Mouse (Mus musculus) lung, postnatal 0 days (tissue): ENCODE measurements around the gene Pdlim7. TPM values are rescaled to one million over a fixed set of nuclear protein-coding genes. Genes with fewer than 3 reads are reported as not detected.

Source experiments
- ATAC-seq: fragments of 200-750 bp; cut with Nextera tagmentation; 2 replicates; pipeline ENCODE4 v1.8.0; 2017; ENCODE audit warnings: moderate library complexity
- DNase-seq: peaks from one replicate; pipeline ENCODE4 v3.0.0-alpha.2; 2016; ENCODE audit warnings: low spot score
- H3K27ac ChIP-seq: fragments of 300-500 bp; sonication (generic); 2 replicates; pipeline ENCODE4 v1.5.1; 2014; ENCODE audit warnings: antibody characterized with exemption, mild to moderate bottlenecking, low read length, mixed read lengths
- H3K27me3 ChIP-seq: fragments of 300-500 bp; sonication (generic); replicated peaks from 2 replicates; pipeline ENCODE4 v1.6.1; 2014; ENCODE audit warnings: low read length, mixed read lengths; ENCODE audit not compliant: insufficient read depth
- H3K36me3 ChIP-seq: fragments of 300-500 bp; sonication (generic); 2 replicates; pipeline ENCODE4 v1.6.1; 2014; ENCODE audit warnings: low read length, mixed read lengths; ENCODE audit not compliant: insufficient read depth
- H3K4me1 ChIP-seq: fragments of 300-500 bp; sonication (generic); 2 replicates; pipeline ENCODE4 v1.6.1; 2014; ENCODE audit warnings: antibody characterized with exemption, low read depth, low read length, mixed read lengths; ENCODE audit not compliant: insufficient read depth
- H3K4me2 ChIP-seq: fragments of 300-500 bp; sonication (generic); replicated peaks from 2 replicates; pipeline ENCODE4 v1.6.1; 2014; ENCODE audit warnings: low read depth, mild to moderate bottlenecking, low read length, moderate library complexity, mixed read lengths
- H3K4me3 ChIP-seq: fragments of 300-500 bp; sonication (generic); 2 replicates; pipeline ENCODE4 v1.5.1; 2014; ENCODE audit warnings: low read depth, low read length
- H3K9ac ChIP-seq: fragments of 300-500 bp; sonication (generic); replicated peaks from 2 replicates; pipeline ENCODE4 v1.6.1; 2014; ENCODE audit warnings: low read depth, mild to moderate bottlenecking
- H3K9me3 ChIP-seq: fragments of 300-500 bp; sonication (generic); 2 replicates; pipeline ENCODE4 v1.6.1; 2016; ENCODE audit warnings: low read length, mixed read lengths
- CTCF ChIP-seq: IDR thresholded peaks from 2 replicates; pipeline ENCODE4 v1.5.1; 2016; ENCODE audit warnings: antibody characterized with exemption, mild to moderate bottlenecking
- EP300 ChIP-seq: IDR thresholded peaks from 2 replicates; pipeline ENCODE4 v1.6.1; 2016; ENCODE audit warnings: antibody characterized with exemption, mild to moderate bottlenecking, control low read depth
- whole genome bisulfite sequencing: fragments of 180-500 bp; shearing (Covaris S2); extraction: QIAGEN DNeasy Blood & Tissue Kit; methylation state at CpG from one replicate; pipeline ENCODE4 v1.1.7; 2014; 5-methylcytosine and 5-hydroxymethylcytosine counted together
- polyA plus RNA-seq: library from polyadenylated mRNA; unstranded; fragments of >200 nt; fragmentation: Nextera tagmentation; extraction: Ambion mirVana; gene quantifications from 2 replicates; pipeline ENCODE4 v1.2.1, GENCODE M21; 2015

Gene Pdlim7
- polyA plus RNA-seq, 1 experiment from 2014 or later, result 111 TPM

GRCm38 (mm10) chr13:55535191-55535590 is 21.7 kb upstream of the Pdlim7 start:
- H3K4me3 ChIP-seq, result no peak overlapping the region
- no peaks in the 10 kb centered on the region for H3K27me3 ChIP-seq
- no peak overlapping the region for H3K27ac ChIP-seq
- DNase-seq (no peak), ATAC-seq (no peak)
- 90% methylated on average over 15 of the region's 15 CpGs for WGBS
- peak overlapping the region; percentile 85; the same call in 1 of the 2 replicates for H3K4me2 ChIP-seq
- TF ChIP-seq EP300 (no peak), CTCF (no peak)
- no peak overlapping the region for H3K9ac ChIP-seq
- H3K9me3 ChIP-seq, result no peaks in the 10 kb centered on the region
- H3K36me3 ChIP-seq, result peaks cover 27% of the 10 kb centered on the region; the same call in 1 of the 2 replicates
- H3K4me1 ChIP-seq, result peaks cover 3% of the 10 kb centered on the region; the same call in 1 of the 2 replicates

GRCm38 (mm10) chr13:55529198-55529915 is 15.9 kb upstream of the Pdlim7 start, which contains the start of gene Dok3:
Gene Dok3 (minus strand): TSS chr13:55529296.
- H3K27ac ChIP-seq, result no peak within 1 kb of the TSS
- H3K4me2 ChIP-seq, result no peak within 1 kb of the TSS
- ATAC-seq, result no peak
- DNase-seq, result no peak
- H3K4me3 ChIP-seq, result no peak within 1 kb of the TSS
- TF ChIP-seq CTCF, result no peak
- no peak for TF ChIP-seq EP300
- no peaks in the 10 kb centered on the region for H3K9me3 ChIP-seq
- peaks cover 28% of the 10 kb centered on the region; the same call in 1 of the 2 replicates for H3K36me3 ChIP-seq
- no peaks in the 10 kb centered on the region for H3K4me1 ChIP-seq
- H3K9ac ChIP-seq, result no peak within 1 kb of the TSS
- no peaks in the 10 kb centered on the region for H3K27me3 ChIP-seq
- WGBS, result 76% methylated on average over 8 of the region's 8 CpGs

- peak; percentile 46 for DNase-seq
These were observed 14.6 kb upstream of the Pdlim7 start for GRCm38 (mm10) chr13:55527834-55528772.

GRCm38 (mm10) chr13:55527212-55527611 is 13.7 kb upstream of the Pdlim7 start:
- ATAC-seq, result no peak
- H3K4me1 ChIP-seq, result no peaks in the 10 kb centered on the region
- H3K4me2 ChIP-seq, result 0 out of 2 replicates have a peak overlapping the region, but pooled peaks have one; percentile 11
- H3K9ac ChIP-seq, result no peak overlapping the region
- DNase-seq, result no peak
- H3K36me3 ChIP-seq, result peaks cover 21% of the 10 kb centered on the region; the same call in 1 of the 2 replicates
- no peaks in the 10 kb centered on the region for H3K9me3 ChIP-seq
- TF ChIP-seq CTCF, result no peak
- no peak for TF ChIP-seq EP300
- H3K27me3 ChIP-seq, result no peaks in the 10 kb centered on the region
- H3K4me3 ChIP-seq, result no peak overlapping the region
- WGBS, result 69% methylated on average over 16 of the region's 16 CpGs
- no peak overlapping the region for H3K27ac ChIP-seq

More at GRCm38 (mm10) chr13:55527834-55528772, 14.6 kb upstream of the Pdlim7 start:
- H3K4me3 ChIP-seq, result no peak overlapping the region
- H3K27ac ChIP-seq, result no peak overlapping the region
- no peaks in the 10 kb centered on the region for H3K4me1 ChIP-seq
- 64% methylated on average over 17 of the region's 18 CpGs for WGBS
- no peaks in the 10 kb centered on the region for H3K9me3 ChIP-seq
- 0 out of 2 replicates have a peak overlapping the region, but pooled peaks have one; percentile 11 for H3K4me2 ChIP-seq
- peak; percentile 35 for ATAC-seq
- no peak overlapping the region for H3K9ac ChIP-seq
- TF ChIP-seq CTCF (no peak), EP300 (no peak)
- peaks cover 22% of the 10 kb centered on the region; the same call in 1 of the 2 replicates for H3K36me3 ChIP-seq
- no peaks in the 10 kb centered on the region for H3K27me3 ChIP-seq

GRCm38 (mm10) chr13:55525733-55526553 is 12.5 kb upstream of the Pdlim7 start:
- Histone ChIP-seq H3K4me1 (no peaks in the 10 kb centered on the region), H3K27me3 (no peaks in the 10 kb centered on the region), H3K9me3 (no peaks in the 10 kb centered on the region), H3K4me2 (no peak overlapping the region), H3K36me3 (peaks cover 10% of the 10 kb centered on the region; the same call in 1 of the 2 replicates), H3K9ac (no peak overlapping the region), H3K4me3 (no peak overlapping the region), H3K27ac (no peak overlapping the region)
- ATAC-seq (no peak), DNase-seq (no peak)
- TF ChIP-seq CTCF, result no peak
- TF ChIP-seq EP300, result no peak
- 75% methylated on average over 16 of the region's 16 CpGs for WGBS
